Mouse (Mus musculus): Measurements from ENCODE around the gene Heatr6.

Heatr6 gene

GRCm38 (mm10) chr11:83747376-83748265 is 5.9 kb upstream of the Heatr6 start:
- DNase-seq (ENCODE audit: extremely low spot score, low read depth, low spot score), result no peak

GRCm38 (mm10) chr11:83754227-83754626 is 731 bp downstream of the Heatr6 start:
- peak; percentile 3 for DNase-seq (ENCODE audit: extremely low spot score, low read depth, low spot score)

- no peak for DNase-seq (ENCODE audit: extremely low spot score, low read depth, low spot score)
Measured at GRCm38 (mm10) chr11:83767306-83767705, 13.8 kb downstream of the Heatr6 start.

GRCm38 (mm10) chr11:83768976-83769375 is 15.5 kb downstream of the Heatr6 start:
- no peak for DNase-seq (ENCODE audit: extremely low spot score, low read depth, low spot score)

- DNase-seq (ENCODE audit: extremely low spot score, low read depth, low spot score), result no peak
Measured at GRCm38 (mm10) chr11:83771014-83771413, 17.5 kb downstream of the Heatr6 start.

- no peak for DNase-seq (ENCODE audit: extremely low spot score, low read depth, low spot score)
Measured at GRCm38 (mm10) chr11:83772341-83772740, 18.8 kb downstream of the Heatr6 start.

- no peak for DNase-seq (ENCODE audit: extremely low spot score, low read depth, low spot score)
Measured at GRCm38 (mm10) chr11:83773691-83774090, 20.2 kb downstream of the Heatr6 start.

- DNase-seq (ENCODE audit: extremely low spot score, low read depth, low spot score), result no peak
Measured at GRCm38 (mm10) chr11:83774324-83774723, 20.8 kb downstream of the Heatr6 start.

- DNase-seq (ENCODE audit: extremely low spot score, low read depth, low spot score), result no peak
Measured at GRCm38 (mm10) chr11:83776798-83777197, 23.3 kb downstream of the Heatr6 start.

GRCm38 (mm10) chr11:83783931-83784600 is 30.6 kb downstream of the Heatr6 start:
- no peak for DNase-seq (ENCODE audit: extremely low spot score, low read depth, low spot score)

- no peak for DNase-seq (ENCODE audit: extremely low spot score, low read depth, low spot score)
Measured at GRCm38 (mm10) chr11:83784661-83785060, 31.2 kb downstream of the Heatr6 start.

- peak; percentile 50 for DNase-seq (ENCODE audit: extremely low spot score, low read depth, low spot score)
Measured at GRCm38 (mm10) chr11:83785366-83785765, 31.9 kb downstream of the Heatr6 start.

GRCm38 (mm10) chr11:83786835-83787234 is 33.3 kb downstream of the Heatr6 start:
- no peak for DNase-seq (ENCODE audit: extremely low spot score, low read depth, low spot score)

- no peak for DNase-seq (ENCODE audit: extremely low spot score, low read depth, low spot score)
Measured at GRCm38 (mm10) chr11:83787401-83788021, 34.0 kb downstream of the Heatr6 start.

GRCm38 (mm10) chr11:83788331-83788730 is 34.8 kb downstream of the Heatr6 start:
- no peak for DNase-seq (ENCODE audit: extremely low spot score, low read depth, low spot score)

- DNase-seq (ENCODE audit: extremely low spot score, low read depth, low spot score), result no peak
Measured at GRCm38 (mm10) chr11:83789259-83789658, 35.8 kb downstream of the Heatr6 start.

- DNase-seq (ENCODE audit: extremely low spot score, low read depth, low spot score), result no peak
Measured at GRCm38 (mm10) chr11:83791133-83791532, 37.6 kb downstream of the Heatr6 start.

- no peak for DNase-seq (ENCODE audit: extremely low spot score, low read depth, low spot score)
Measured at GRCm38 (mm10) chr11:83792316-83792914, 38.9 kb downstream of the Heatr6 start.

- DNase-seq (ENCODE audit: extremely low spot score, low read depth, low spot score), result no peak
Measured at GRCm38 (mm10) chr11:83793264-83793663, 39.8 kb downstream of the Heatr6 start.

- DNase-seq (ENCODE audit: extremely low spot score, low read depth, low spot score), result no peak
Measured at GRCm38 (mm10) chr11:83796112-83796511, 42.6 kb downstream of the Heatr6 start.

GRCm38 (mm10) chr11:83796980-83797608 is 43.6 kb downstream of the Heatr6 start:
- no peak for DNase-seq (ENCODE audit: extremely low spot score, low read depth, low spot score)

Data from hindlimb bud, embryonic 11.5 days (tissue).